Mouse (Mus musculus): ENCODE measurements around the gene Apela. TPM values are rescaled to one million over a fixed set of nuclear protein-coding genes. Genes with fewer than 3 reads are reported as not detected.
"Not testable (repeated sequence)": the region's sequence is repeated elsewhere in the genome, so short reads cannot be mapped to it uniquely, and the experiment has no call there.

The Apela gene
- polyA plus RNA-seq, 1 experiment from 2014 or later = 1.1 TPM

GRCm38 (mm10) chr8:65032107-65032506, 5.0 kb downstream of the Apela start:
- Histone ChIP-seq H3K4me2 (replicated peaks; ENCODE audit: low read depth) (no peak overlapping the region), H3K9me3 (ENCODE audit: control insufficient read depth) (no peaks in the 10 kb centered on the region), H3K36me3 (ENCODE audit: control insufficient read depth, insufficient read depth) (no peaks in the 10 kb centered on the region), H3K4me1 (replicated peaks; ENCODE audit: control insufficient read depth, insufficient read depth, low read length) (no peaks in the 10 kb centered on the region), H3K27me3 (replicated peaks; ENCODE audit: control insufficient read depth, insufficient read depth, low read length) (no peaks in the 10 kb centered on the region), H3K27ac (ENCODE audit: low read depth, low read length) (no peak overlapping the region), H3K9ac (ENCODE audit: low read depth, low read length) (no peak overlapping the region), H3K4me3 (ENCODE audit: low read depth, low read length) (no peak overlapping the region)
- WGBS = 84% methylated on average over 1 of the region's 1 CpGs
- no peak for ATAC-seq
- TF ChIP-seq CTCF (IDR thresholded peaks at IDR 0.05; ENCODE audit: low read depth) = no peak

DNA sequence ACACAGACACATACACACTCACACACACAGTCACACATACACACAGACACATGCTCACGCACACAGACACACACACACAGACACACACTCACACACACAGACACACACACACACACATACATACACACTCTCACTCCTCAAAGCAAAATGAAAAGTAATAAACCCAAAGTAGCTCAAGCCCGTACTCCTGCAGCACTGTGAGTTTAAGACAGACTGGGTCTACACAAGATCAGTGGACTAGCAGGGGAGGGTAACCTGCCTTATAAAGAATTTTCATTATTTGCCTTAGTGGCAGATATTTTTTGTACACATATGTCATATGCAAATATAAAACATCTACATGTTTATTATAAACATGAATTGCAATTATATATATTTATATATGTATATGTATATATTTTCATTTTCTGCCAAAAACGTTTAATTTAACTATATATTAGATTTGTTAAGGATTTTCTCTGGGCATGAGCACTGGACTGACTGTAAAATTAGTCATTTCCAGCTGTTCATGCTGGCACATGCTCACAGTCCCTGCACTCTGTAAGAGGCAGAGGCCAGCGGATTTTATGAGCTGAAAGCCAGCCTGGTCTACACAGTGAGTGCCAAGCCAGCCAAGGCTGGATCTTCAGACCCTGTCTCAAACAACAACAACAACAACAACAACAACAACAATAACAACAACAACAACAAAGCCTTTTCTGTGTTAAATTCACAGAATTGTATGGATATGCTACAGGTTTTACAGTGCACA, 6.2 kb downstream of the Apela start:
- WGBS = 65% methylated on average over 4 of the region's 4 CpGs
- H3K9ac ChIP-seq (ENCODE audit: low read depth, low read length) = no peak overlapping the region
- H3K4me3 ChIP-seq (ENCODE audit: low read depth, low read length) = no peak overlapping the region
- H3K4me1 ChIP-seq (replicated peaks; ENCODE audit: control insufficient read depth, insufficient read depth, low read length) = no peaks in the 10 kb centered on the region
- H3K27me3 ChIP-seq (replicated peaks; ENCODE audit: control insufficient read depth, insufficient read depth, low read length) = no peaks in the 10 kb centered on the region
- H3K9me3 ChIP-seq (ENCODE audit: control insufficient read depth) = no peaks in the 10 kb centered on the region
- no peak overlapping the region for H3K4me2 ChIP-seq (replicated peaks; ENCODE audit: low read depth)
- no peaks in the 10 kb centered on the region for H3K36me3 ChIP-seq (ENCODE audit: control insufficient read depth, insufficient read depth)
- TF ChIP-seq CTCF (IDR thresholded peaks at IDR 0.05; ENCODE audit: low read depth) = no peak
- ATAC-seq = no peak
- no peak overlapping the region for H3K27ac ChIP-seq (ENCODE audit: low read depth, low read length)

DNA sequence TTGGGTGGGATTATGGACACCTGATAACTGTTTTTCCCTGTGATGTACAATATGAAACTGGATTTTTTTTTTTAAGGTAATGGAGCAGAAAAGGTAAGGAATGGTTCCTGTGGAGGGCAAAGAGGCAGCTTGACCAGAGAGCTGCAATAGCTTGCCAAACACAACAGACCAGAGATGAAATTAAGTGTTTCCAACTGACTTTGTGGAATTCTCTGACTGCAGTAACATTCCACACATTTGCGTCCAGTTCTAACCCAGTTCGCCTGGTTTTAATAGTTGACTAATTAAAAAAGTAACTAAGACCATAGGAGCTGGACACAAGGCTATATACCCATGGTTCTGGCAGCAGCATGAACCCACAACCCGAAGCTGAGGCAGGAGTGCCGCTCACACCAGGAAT, 7.4 kb downstream of the Apela start:
- Histone ChIP-seq H3K27me3 (replicated peaks; ENCODE audit: control insufficient read depth, insufficient read depth, low read length) (no peaks in the 10 kb centered on the region), H3K9ac (ENCODE audit: low read depth, low read length) (no peak overlapping the region), H3K27ac (ENCODE audit: low read depth, low read length) (no peak overlapping the region), H3K4me3 (ENCODE audit: low read depth, low read length) (no peak overlapping the region), H3K36me3 (ENCODE audit: control insufficient read depth, insufficient read depth) (no peaks in the 10 kb centered on the region), H3K4me2 (replicated peaks; ENCODE audit: low read depth) (no peak overlapping the region), H3K4me1 (replicated peaks; ENCODE audit: control insufficient read depth, insufficient read depth, low read length) (no peaks in the 10 kb centered on the region), H3K9me3 (ENCODE audit: control insufficient read depth) (no peaks in the 10 kb centered on the region)
- WGBS = 74% methylated on average over 4 of the region's 4 CpGs
- TF ChIP-seq CTCF (IDR thresholded peaks at IDR 0.05; ENCODE audit: low read depth) = no peak
- ATAC-seq = no peak

- TF ChIP-seq CTCF (IDR thresholded peaks at IDR 0.05; ENCODE audit: low read depth) = no peak
- WGBS = 75% methylated on average over 12 of the region's 12 CpGs
Observed at GRCm38 (mm10) chr8:65028959-65029686, 8.0 kb downstream of the Apela start.

DNA sequence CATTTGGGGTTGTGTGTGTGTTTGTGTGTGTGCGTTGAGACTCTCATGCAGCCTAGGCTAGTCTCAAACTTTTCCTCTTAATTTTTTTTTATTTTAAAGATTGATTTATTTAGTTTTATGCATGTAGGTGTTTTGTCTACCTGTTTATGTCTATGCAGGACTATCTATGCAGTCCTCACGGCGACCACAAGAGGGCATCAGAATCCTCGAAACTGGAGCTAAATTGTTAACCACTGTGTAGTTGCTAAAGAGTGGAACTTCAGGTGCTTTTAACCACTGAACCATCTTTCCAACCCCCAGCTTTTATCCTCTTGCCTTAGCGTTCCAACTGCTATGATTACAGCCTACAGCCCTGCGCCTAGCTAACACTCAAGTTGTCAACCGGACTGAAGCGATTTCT, 14.7 kb downstream of the Apela start:
- Histone ChIP-seq H3K4me2 (replicated peaks; ENCODE audit: low read depth) (no peak overlapping the region), H3K4me3 (ENCODE audit: low read depth, low read length) (no peak overlapping the region), H3K36me3 (ENCODE audit: control insufficient read depth, insufficient read depth) (no peaks in the 10 kb centered on the region), H3K9me3 (ENCODE audit: control insufficient read depth) (no peaks in the 10 kb centered on the region), H3K27me3 (replicated peaks; ENCODE audit: control insufficient read depth, insufficient read depth, low read length) (no peaks in the 10 kb centered on the region), H3K27ac (ENCODE audit: low read depth, low read length) (no peak overlapping the region), H3K9ac (ENCODE audit: low read depth, low read length) (no peak overlapping the region), H3K4me1 (replicated peaks; ENCODE audit: control insufficient read depth, insufficient read depth, low read length) (no peaks in the 10 kb centered on the region)
- ATAC-seq = no peak
- WGBS = 46% methylated on average over 8 of the region's 8 CpGs
- peak; percentile 79 for TF ChIP-seq CTCF (IDR thresholded peaks at IDR 0.05; ENCODE audit: low read depth)

More at GRCm38 (mm10) chr8:65028959-65029686, 8.0 kb downstream of the Apela start:
- H3K27me3 ChIP-seq (replicated peaks; ENCODE audit: control insufficient read depth, insufficient read depth, low read length) = no peaks in the 10 kb centered on the region
- H3K4me3 ChIP-seq (ENCODE audit: low read depth, low read length) = no peak overlapping the region
- H3K4me1 ChIP-seq (replicated peaks; ENCODE audit: control insufficient read depth, insufficient read depth, low read length) = no peaks in the 10 kb centered on the region
- no peak overlapping the region for H3K4me2 ChIP-seq (replicated peaks; ENCODE audit: low read depth)
- no peaks in the 10 kb centered on the region for H3K9me3 ChIP-seq (ENCODE audit: control insufficient read depth)
- no peaks in the 10 kb centered on the region for H3K36me3 ChIP-seq (ENCODE audit: control insufficient read depth, insufficient read depth)
- no peak overlapping the region for H3K9ac ChIP-seq (ENCODE audit: low read depth, low read length)
- H3K27ac ChIP-seq (ENCODE audit: low read depth, low read length) = no peak overlapping the region
- no peak for ATAC-seq

GRCm38 (mm10) chr8:65018423-65018822, 18.7 kb downstream of the Apela start, which contains the start of the genes Trim61 and Trim60:
TSS of gene Trim61 (minus strand) at chr8:65018523.
TSS of gene Trim60 (minus strand) at chr8:65018584.
- H3K9ac ChIP-seq (ENCODE audit: low read depth, low read length) = no peak within 1 kb of the TSS

DNA sequence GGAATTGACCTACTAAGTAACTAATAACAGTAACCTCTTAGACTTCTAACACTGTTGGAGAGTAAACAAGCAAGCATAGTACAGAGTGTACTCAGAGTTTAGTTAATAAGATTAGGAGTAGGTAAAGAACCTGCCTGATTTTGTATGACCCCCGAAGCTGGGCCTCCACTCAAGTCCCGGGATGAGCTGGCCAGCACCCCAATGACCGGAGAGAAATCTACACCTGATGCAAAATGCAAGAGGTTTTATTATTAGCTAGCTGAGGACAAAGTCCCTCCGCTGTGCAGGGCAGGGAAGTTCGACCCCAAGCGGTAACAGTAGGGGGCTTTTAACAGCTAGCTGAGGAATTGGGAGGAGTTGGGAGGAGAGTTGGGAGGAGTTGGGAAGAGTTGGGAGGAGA, 29.5 kb downstream of the Apela start:
- H3K9ac ChIP-seq (ENCODE audit: low read depth, low read length); ATAC-seq; H3K36me3 ChIP-seq (ENCODE audit: control insufficient read depth, insufficient read depth); H3K4me2 ChIP-seq (replicated peaks; ENCODE audit: low read depth); H3K4me1 ChIP-seq (replicated peaks; ENCODE audit: control insufficient read depth, insufficient read depth, low read length); H3K27ac ChIP-seq (ENCODE audit: low read depth, low read length); H3K9me3 ChIP-seq (ENCODE audit: control insufficient read depth); H3K4me3 ChIP-seq (ENCODE audit: low read depth, low read length); H3K27me3 ChIP-seq (replicated peaks; ENCODE audit: control insufficient read depth, insufficient read depth, low read length): not testable (repeated sequence)
- 83% methylated on average over 6 of the region's 6 CpGs for WGBS

More at GRCm38 (mm10) chr8:65018423-65018822, 18.7 kb downstream of the Apela start, which contains the start of the genes Trim61 and Trim60:
- no peak for TF ChIP-seq CTCF (IDR thresholded peaks at IDR 0.05; ENCODE audit: low read depth)
- no peaks in the 10 kb centered on the region for H3K36me3 ChIP-seq (ENCODE audit: control insufficient read depth, insufficient read depth)
- H3K4me3 ChIP-seq (ENCODE audit: low read depth, low read length) = no peak within 1 kb of the TSS
- ATAC-seq = no peak
- no peak within 1 kb of the TSS for H3K4me2 ChIP-seq (replicated peaks; ENCODE audit: low read depth)
- no peaks in the 10 kb centered on the region for H3K27me3 ChIP-seq (replicated peaks; ENCODE audit: control insufficient read depth, insufficient read depth, low read length)
- no peaks in the 10 kb centered on the region for H3K9me3 ChIP-seq (ENCODE audit: control insufficient read depth)
- no peak within 1 kb of the TSS for H3K27ac ChIP-seq (ENCODE audit: low read depth, low read length)
- 90% methylated on average over 8 of the region's 8 CpGs for WGBS
- H3K4me1 ChIP-seq (replicated peaks; ENCODE audit: control insufficient read depth, insufficient read depth, low read length) = no peaks in the 10 kb centered on the region

All from intestine, postnatal 0 days (tissue).